Mouse (Mus musculus) small intestine, adult 2 months (tissue): ENCODE measurements around the gene Epb41l5.

Experiments used
- CTCF ChIP-seq: fragments of 200-500 bp; IDR thresholded peaks from 2 replicates; pipeline ENCODE4 v1.5.1; 2012; ENCODE audit warnings: low read depth, mild to moderate bottlenecking, control low read depth, inconsistent platforms, low read length, moderate library complexity, mixed read lengths; ENCODE audit not compliant: insufficient replicate concordance, insufficient read length; ENCODE audit errors: extremely low read depth
- POLR2A ChIP-seq: fragments of 200-500 bp; IDR thresholded peaks from 2 replicates; pipeline ENCODE4 v1.6.1; 2012; ENCODE audit warnings: low read depth, mild to moderate bottlenecking, control low read depth, inconsistent platforms, low read length, moderate library complexity

GRCm38 (mm10) chr1:119537651-119538050, 111.1 kb downstream of the Epb41l5 start:
- TF ChIP-seq CTCF: no peak
- no peak for TF ChIP-seq POLR2A
